Mouse (Mus musculus): ENCODE results near the gene Sema6d. TPM values are rescaled to one million over a fixed set of nuclear protein-coding genes. Genes with fewer than 3 reads are reported as not detected.

Gene Sema6d
- 10.6 and 15.4 TPM in 2 replicates for polyA plus RNA-seq (2016; fragmentation: Nextera tagmentation; extraction: Ambion mirVana)

GRCm38 (mm10) chr2:124089813-124090230, at the start of gene Sema6d:
Gene Sema6d (plus strand): TSS chr2:124089969.
- H3K4me1 ChIP-seq (replicated peaks), result peaks cover 14% of the 10 kb centered on the region
- peak within 1 kb of the TSS; percentile 63 for H3K4me3 ChIP-seq
- WGBS, result 1% methylated on average over 29 of the region's 29 CpGs
- DNase-seq (ENCODE audit: low spot score), result peak; percentile 33
- peaks cover 60% of the 10 kb centered on the region for H3K27me3 ChIP-seq (ENCODE audit: insufficient read depth, poor library complexity, severe bottlenecking)
- H3K36me3 ChIP-seq, result no peaks in the 10 kb centered on the region
- no peaks in the 10 kb centered on the region for H3K9me3 ChIP-seq
- H3K27ac ChIP-seq, result peak within 1 kb of the TSS; percentile 78

GRCm38 (mm10) chr2:124059910-124060309, 29.9 kb upstream of the Sema6d start:
- Histone ChIP-seq H3K4me1 (replicated peaks) (no peaks in the 10 kb centered on the region), H3K4me3 (no peak overlapping the region), H3K27me3 (ENCODE audit: insufficient read depth, poor library complexity, severe bottlenecking) (no peaks in the 10 kb centered on the region), H3K9me3 (no peaks in the 10 kb centered on the region), H3K27ac (no peak overlapping the region), H3K36me3 (no peaks in the 10 kb centered on the region)
- no peak for DNase-seq (ENCODE audit: low spot score)
- WGBS, result 87% methylated on average over 3 of the region's 3 CpGs

- Histone ChIP-seq H3K4me3 (no peak overlapping the region), H3K27ac (no peak overlapping the region), H3K27me3 (ENCODE audit: insufficient read depth, poor library complexity, severe bottlenecking) (no peaks in the 10 kb centered on the region), H3K4me1 (replicated peaks) (no peaks in the 10 kb centered on the region; the same call in 1 of the 2 replicates), H3K9me3 (no peaks in the 10 kb centered on the region), H3K36me3 (no peaks in the 10 kb centered on the region)
- WGBS, result 95% methylated on average over 4 of the region's 4 CpGs
- DNase-seq (ENCODE audit: low spot score), result no peak
These were observed 21.4 kb upstream of the Sema6d start for GRCm38 (mm10) chr2:124068380-124068779.

GRCm38 (mm10) chr2:124070664-124071063, 19.1 kb upstream of the Sema6d start:
- H3K27ac ChIP-seq, result no peak overlapping the region
- H3K9me3 ChIP-seq, result no peaks in the 10 kb centered on the region
- H3K36me3 ChIP-seq, result no peaks in the 10 kb centered on the region

GRCm38 (mm10) chr2:124071380-124071779, 18.4 kb upstream of the Sema6d start:
- no peaks in the 10 kb centered on the region for H3K36me3 ChIP-seq
- 16% methylated on average over 2 of the region's 2 CpGs for whole genome bisulfite sequencing
- no peak overlapping the region for H3K27ac ChIP-seq
- no peaks in the 10 kb centered on the region for H3K27me3 ChIP-seq (ENCODE audit: insufficient read depth, poor library complexity, severe bottlenecking)
- H3K9me3 ChIP-seq, result no peaks in the 10 kb centered on the region
- no peak overlapping the region for H3K4me3 ChIP-seq
- peak; percentile 13 for DNase-seq (ENCODE audit: low spot score)
- H3K4me1 ChIP-seq (replicated peaks), result no peaks in the 10 kb centered on the region; the same call in 1 of the 2 replicates

More at GRCm38 (mm10) chr2:124070664-124071063, 19.1 kb upstream of the Sema6d start:
- no peak overlapping the region for H3K4me3 ChIP-seq
- no peak for DNase-seq (ENCODE audit: low spot score)
- H3K27me3 ChIP-seq (ENCODE audit: insufficient read depth, poor library complexity, severe bottlenecking), result no peaks in the 10 kb centered on the region
- no peaks in the 10 kb centered on the region; the same call in 1 of the 2 replicates for H3K4me1 ChIP-seq (replicated peaks)
- 73% methylated on average over 2 of the region's 2 CpGs for WGBS

GRCm38 (mm10) chr2:124090231-124091141, 717 bp downstream of the Sema6d start:
- peaks cover 61% of the 10 kb centered on the region for H3K27me3 ChIP-seq (ENCODE audit: insufficient read depth, poor library complexity, severe bottlenecking)
- DNase-seq (ENCODE audit: low spot score), result peak; percentile 46
- peaks cover 14% of the 10 kb centered on the region for H3K4me1 ChIP-seq (replicated peaks)
- peak overlapping the region; percentile 78 for H3K27ac ChIP-seq
- WGBS, result under 1% methylated on average over 49 of the region's 49 CpGs
- no peaks in the 10 kb centered on the region for H3K36me3 ChIP-seq
- H3K9me3 ChIP-seq, result no peaks in the 10 kb centered on the region
- peak overlapping the region; percentile 63 for H3K4me3 ChIP-seq

GRCm38 (mm10) chr2:124099697-124100096, 9.9 kb downstream of the Sema6d start:
- Histone ChIP-seq H3K27me3 (ENCODE audit: insufficient read depth, poor library complexity, severe bottlenecking) (0 out of 2 replicates have a peak, but pooled peaks cover 3% of the 10 kb centered on the region), H3K4me1 (replicated peaks) (no peaks in the 10 kb centered on the region), H3K27ac (no peak overlapping the region), H3K36me3 (no peaks in the 10 kb centered on the region), H3K4me3 (no peak overlapping the region), H3K9me3 (no peaks in the 10 kb centered on the region)
- 63% methylated on average over 1 of the region's 1 CpGs for WGBS
- DNase-seq (ENCODE audit: low spot score), result no peak

- H3K27me3 ChIP-seq (ENCODE audit: insufficient read depth, poor library complexity, severe bottlenecking), result no peaks in the 10 kb centered on the region
- DNase-seq (ENCODE audit: low spot score), result peak; percentile 52
These were observed 10.9 kb downstream of the Sema6d start for GRCm38 (mm10) chr2:124100486-124101200.

GRCm38 (mm10) chr2:124101201-124101517, 11.4 kb downstream of the Sema6d start:
- no peak for DNase-seq (ENCODE audit: low spot score)
- Histone ChIP-seq H3K27me3 (ENCODE audit: insufficient read depth, poor library complexity, severe bottlenecking) (no peaks in the 10 kb centered on the region), H3K4me1 (replicated peaks) (no peaks in the 10 kb centered on the region), H3K4me3 (no peak overlapping the region), H3K9me3 (no peaks in the 10 kb centered on the region), H3K36me3 (no peaks in the 10 kb centered on the region), H3K27ac (no peak overlapping the region)

More at GRCm38 (mm10) chr2:124100486-124101200, 10.9 kb downstream of the Sema6d start:
- Histone ChIP-seq H3K27ac (no peak overlapping the region), H3K4me1 (replicated peaks) (no peaks in the 10 kb centered on the region), H3K36me3 (no peaks in the 10 kb centered on the region), H3K9me3 (no peaks in the 10 kb centered on the region), H3K4me3 (no peak overlapping the region)
- WGBS, result 28% methylated on average over 9 of the region's 9 CpGs

- no peak for DNase-seq (ENCODE audit: low spot score)
- Histone ChIP-seq H3K9me3 (no peaks in the 10 kb centered on the region), H3K27me3 (ENCODE audit: insufficient read depth, poor library complexity, severe bottlenecking) (no peaks in the 10 kb centered on the region), H3K4me1 (replicated peaks) (no peaks in the 10 kb centered on the region), H3K36me3 (no peaks in the 10 kb centered on the region), H3K4me3 (no peak overlapping the region), H3K27ac (no peak overlapping the region)
- WGBS, result 83% methylated on average over 5 of the region's 5 CpGs
These were observed 11.8 kb downstream of the Sema6d start for GRCm38 (mm10) chr2:124101580-124101979.

- Histone ChIP-seq H3K4me1 (replicated peaks) (no peaks in the 10 kb centered on the region), H3K9me3 (no peaks in the 10 kb centered on the region), H3K27me3 (ENCODE audit: insufficient read depth, poor library complexity, severe bottlenecking) (no peaks in the 10 kb centered on the region), H3K4me3 (no peak overlapping the region), H3K27ac (no peak overlapping the region), H3K36me3 (no peaks in the 10 kb centered on the region)
- DNase-seq (ENCODE audit: low spot score), result no peak
These were observed 13.5 kb downstream of the Sema6d start for GRCm38 (mm10) chr2:124103277-124103676.

GRCm38 (mm10) chr2:124118469-124119243, 28.9 kb downstream of the Sema6d start:
- Histone ChIP-seq H3K36me3 (no peaks in the 10 kb centered on the region), H3K4me3 (no peak overlapping the region), H3K9me3 (no peaks in the 10 kb centered on the region), H3K27ac (no peak overlapping the region), H3K27me3 (ENCODE audit: insufficient read depth, poor library complexity, severe bottlenecking) (no peaks in the 10 kb centered on the region), H3K4me1 (replicated peaks) (0 out of 2 replicates have a peak, but pooled peaks cover 7% of the 10 kb centered on the region)
- 75% methylated on average over 11 of the region's 11 CpGs for WGBS
- no peak for DNase-seq (ENCODE audit: low spot score)

Data from hindbrain, embryonic 10.5 days (tissue).